Mouse (Mus musculus) embryonic facial prominence, embryonic 14.5 days (tissue): Measurements from ENCODE around the gene Ggt5. TPM values are rescaled to one million over a fixed set of nuclear protein-coding genes. Genes with fewer than 3 reads are reported as not detected.

ENCODE experiments used
- ATAC-seq: fragments of 200-750 bp; cut with Nextera tagmentation; 2 replicates; pipeline ENCODE4 v1.8.0; 2017; ENCODE audit warnings: low read depth, moderate number of reproducible peaks, moderate TSS enrichment
- DNase-seq: peaks from one replicate; pipeline ENCODE4 v3.0.0-alpha.2; 2015; ENCODE audit warnings: low spot score
- H3K27ac ChIP-seq: fragments of 300-500 bp; sonication (generic); replicated peaks from 2 replicates; pipeline ENCODE4 v1.5.1; 2014; ENCODE audit warnings: low read depth, mild to moderate bottlenecking, low read length, moderate library complexity
- H3K27me3 ChIP-seq: fragments of 300-500 bp; sonication (generic); replicated peaks from 2 replicates; pipeline ENCODE4 v1.6.1; 2014; ENCODE audit warnings: low read length; ENCODE audit not compliant: control insufficient read depth, insufficient read depth
- H3K36me3 ChIP-seq: fragments of 300-500 bp; sonication (generic); 2 replicates; pipeline ENCODE4 v1.6.1; 2014; ENCODE audit warnings: low read length, mixed read lengths; ENCODE audit not compliant: control insufficient read depth, insufficient read depth
- H3K4me1 ChIP-seq: fragments of 300-500 bp; sonication (generic); 2 replicates; pipeline ENCODE4 v1.6.1; 2014; ENCODE audit warnings: antibody characterized with exemption, low read length; ENCODE audit not compliant: control insufficient read depth, insufficient read depth
- H3K4me2 ChIP-seq: fragments of 300-500 bp; sonication (generic); 2 replicates; pipeline ENCODE4 v1.6.1; 2014; ENCODE audit warnings: low read depth, mild to moderate bottlenecking, low read length, moderate library complexity, mixed read lengths
- H3K4me3 ChIP-seq: fragments of 300-500 bp; sonication (generic); 2 replicates; pipeline ENCODE4 v1.5.1; 2014; ENCODE audit warnings: low read depth, mild to moderate bottlenecking, low read length
- H3K9ac ChIP-seq: fragments of 300-500 bp; sonication (generic); 2 replicates; pipeline ENCODE4 v1.6.1; 2014; ENCODE audit warnings: low read depth, mild to moderate bottlenecking, low read length, moderate library complexity, mixed read lengths
- H3K9me3 ChIP-seq: fragments of 300-500 bp; sonication (generic); 2 replicates; pipeline ENCODE4 v1.6.1; 2016; ENCODE audit warnings: low read length; ENCODE audit not compliant: control insufficient read depth
- WGBS: fragments of 180-500 bp; shearing (Covaris S2); extraction: QIAGEN DNeasy Blood & Tissue Kit; methylation state at CpG from one replicate; pipeline ENCODE4 v1.1.7; 2014; 5-methylcytosine and 5-hydroxymethylcytosine counted together
- polyA plus RNA-seq: library from polyadenylated mRNA; unstranded; fragments of >200 nt; fragmentation: Nextera tagmentation; extraction: Ambion mirVana; gene quantifications from 2 replicates; pipeline ENCODE4 v1.2.1, GENCODE M21; 2014

Ggt5 gene
- polyA plus RNA-seq, 1 experiment from 2014 or later = 3.9 TPM

GRCm38 (mm10) chr10:75573181-75573580 is 16.0 kb upstream of the Ggt5 start:
- Histone ChIP-seq H3K27me3 (no peaks in the 10 kb centered on the region), H3K4me2 (no peak overlapping the region), H3K4me1 (no peaks in the 10 kb centered on the region), H3K36me3 (no peaks in the 10 kb centered on the region), H3K9me3 (no peaks in the 10 kb centered on the region), H3K9ac (no peak overlapping the region), H3K4me3 (no peak overlapping the region), H3K27ac (no peak overlapping the region)
- ATAC-seq (no peak), DNase-seq (no peak)
- WGBS = 68% methylated on average over 10 of the region's 10 CpGs

GRCm38 (mm10) chr10:75573965-75574364 is 15.2 kb upstream of the Ggt5 start:
- DNase-seq = no peak
- WGBS = 87% methylated on average over 9 of the region's 9 CpGs
- no peaks in the 10 kb centered on the region for H3K27me3 ChIP-seq
- H3K4me3 ChIP-seq = no peak overlapping the region
- no peak overlapping the region for H3K27ac ChIP-seq
- H3K4me2 ChIP-seq = no peak overlapping the region
- no peak for ATAC-seq
- H3K9ac ChIP-seq = no peak overlapping the region
- H3K9me3 ChIP-seq = no peaks in the 10 kb centered on the region
- no peaks in the 10 kb centered on the region for H3K36me3 ChIP-seq
- no peaks in the 10 kb centered on the region for H3K4me1 ChIP-seq

- H3K4me1 ChIP-seq = no peaks in the 10 kb centered on the region
- no peak overlapping the region for H3K27ac ChIP-seq
- WGBS = 80% methylated on average over 6 of the region's 6 CpGs
- no peak overlapping the region for H3K9ac ChIP-seq
- no peak overlapping the region for H3K4me2 ChIP-seq
- ATAC-seq (no peak), DNase-seq (no peak)
- no peak overlapping the region for H3K4me3 ChIP-seq
- H3K36me3 ChIP-seq = no peaks in the 10 kb centered on the region
- H3K9me3 ChIP-seq = no peaks in the 10 kb centered on the region
- H3K27me3 ChIP-seq = no peaks in the 10 kb centered on the region
Observed at GRCm38 (mm10) chr10:75579129-75579528, 10.0 kb upstream of the Ggt5 start.

- H3K9ac ChIP-seq = peak overlapping the region; percentile 43; the same call in 1 of the 2 replicates
Observed at GRCm38 (mm10) chr10:75585876-75586552, 3.1 kb upstream of the Ggt5 start.

GRCm38 (mm10) chr10:75586553-75586879 is 2.6 kb upstream of the Ggt5 start:
- 0 out of 2 replicates have a peak, but pooled peaks have one; percentile 10 for ATAC-seq
- no peak for DNase-seq
- WGBS = 63% methylated on average over 1 of the region's 1 CpGs

More at GRCm38 (mm10) chr10:75585876-75586552, 3.1 kb upstream of the Ggt5 start:
- Histone ChIP-seq H3K4me3 (peak overlapping the region; percentile 19), H3K27ac (no peak overlapping the region), H3K27me3 (no peaks in the 10 kb centered on the region), H3K4me1 (peaks cover 13% of the 10 kb centered on the region), H3K4me2 (peak overlapping the region; percentile 51), H3K36me3 (no peaks in the 10 kb centered on the region), H3K9me3 (no peaks in the 10 kb centered on the region)
- WGBS = 27% methylated on average over 20 of the region's 20 CpGs
- ATAC-seq = peak; percentile 86
- peak; percentile 94 for DNase-seq

GRCm38 (mm10) chr10:75587781-75588180 is 1.4 kb upstream of the Ggt5 start:
- H3K9ac ChIP-seq = no peak overlapping the region
- H3K9me3 ChIP-seq = no peaks in the 10 kb centered on the region
- H3K4me1 ChIP-seq = peaks cover 13% of the 10 kb centered on the region
- DNase-seq (no peak), ATAC-seq (no peak)
- H3K27ac ChIP-seq = no peak overlapping the region
- no peaks in the 10 kb centered on the region for H3K27me3 ChIP-seq
- WGBS = 77% methylated on average over 4 of the region's 4 CpGs
- H3K4me2 ChIP-seq = no peak overlapping the region
- no peaks in the 10 kb centered on the region for H3K36me3 ChIP-seq
- no peak overlapping the region for H3K4me3 ChIP-seq

More at GRCm38 (mm10) chr10:75586553-75586879, 2.6 kb upstream of the Ggt5 start:
- Histone ChIP-seq H3K4me3 (no peak overlapping the region), H3K4me1 (peaks cover 13% of the 10 kb centered on the region), H3K36me3 (no peaks in the 10 kb centered on the region), H3K27ac (no peak overlapping the region), H3K9me3 (no peaks in the 10 kb centered on the region), H3K27me3 (no peaks in the 10 kb centered on the region), H3K9ac (no peak overlapping the region), H3K4me2 (no peak overlapping the region)

GRCm38 (mm10) chr10:75588336-75588735 is 804 bp upstream of the Ggt5 start:
- Histone ChIP-seq H3K4me3 (no peak overlapping the region), H3K27ac (no peak overlapping the region), H3K9me3 (no peaks in the 10 kb centered on the region), H3K9ac (no peak overlapping the region), H3K27me3 (no peaks in the 10 kb centered on the region), H3K4me2 (no peak overlapping the region), H3K4me1 (peaks cover 13% of the 10 kb centered on the region), H3K36me3 (no peaks in the 10 kb centered on the region)
- DNase-seq = no peak
- no peak for ATAC-seq
- 60% methylated on average over 5 of the region's 5 CpGs for WGBS

- H3K9ac ChIP-seq = peak overlapping the region; percentile 52
- peak overlapping the region; percentile 58; the same call in 1 of the 2 replicates for H3K27ac ChIP-seq
- peak overlapping the region; percentile 27; the same call in 1 of the 2 replicates for H3K4me2 ChIP-seq
- H3K4me1 ChIP-seq = peaks cover 13% of the 10 kb centered on the region
- no peaks in the 10 kb centered on the region for H3K36me3 ChIP-seq
- H3K4me3 ChIP-seq = 0 out of 2 replicates have a peak overlapping the region, but pooled peaks have one; percentile 3
- H3K27me3 ChIP-seq = no peaks in the 10 kb centered on the region
- no peak for ATAC-seq
- 70% methylated on average over 16 of the region's 16 CpGs for WGBS
- H3K9me3 ChIP-seq = no peaks in the 10 kb centered on the region
- DNase-seq = no peak
Observed at GRCm38 (mm10) chr10:75589651-75590050, 511 bp downstream of the Ggt5 start.
